Mouse (Mus musculus) spleen, adult 2 months (tissue): ENCODE data around the gene Ptp4a2. TPM values are rescaled to one million over a fixed set of nuclear protein-coding genes. Genes with fewer than 3 reads are reported as not detected.

Experiments used
- DNase-seq, 2 experiments: peaks; one replicate each; pipeline versions ENCODE4 v3.0.0 to v3.0.0-alpha.2; 2012 to 2021; ENCODE audit warnings: low spot score in 2 of 2, low read depth in 1 of 2
- H3K27ac ChIP-seq: fragments of 200-500 bp; 2 replicates; pipeline ENCODE4 v1.5.1; 2012; ENCODE audit warnings: low read length, inconsistent platforms; ENCODE audit not compliant: insufficient read depth
- H3K27me3 ChIP-seq: fragments of 200-500 bp; 2 replicates; pipeline ENCODE4 v1.6.1; 2012; ENCODE audit warnings: mild to moderate bottlenecking, moderate library complexity, low read length, inconsistent platforms; ENCODE audit not compliant: control insufficient read depth, insufficient read depth
- H3K36me3 ChIP-seq: fragments of 200-500 bp; 2 replicates; pipeline ENCODE4 v1.6.1; 2012; ENCODE audit warnings: mild to moderate bottlenecking, low read length, inconsistent platforms; ENCODE audit not compliant: control insufficient read depth, insufficient read depth
- H3K4me1 ChIP-seq: fragments of 200-500 bp; 2 replicates; pipeline ENCODE4 v1.6.1; 2011; ENCODE audit warnings: inconsistent platforms; ENCODE audit not compliant: control insufficient read depth, insufficient read depth, insufficient read length
- H3K4me3 ChIP-seq: fragments of 200-500 bp; 2 replicates; pipeline ENCODE4 v1.5.1; 2011; ENCODE audit warnings: mild to moderate bottlenecking, inconsistent platforms; ENCODE audit not compliant: insufficient read depth, insufficient read length; ENCODE audit errors: extremely low read depth
- CTCF ChIP-seq: fragments of 200-500 bp; IDR thresholded peaks from 2 replicates; pipeline ENCODE4 v1.5.1; 2011; ENCODE audit warnings: mild to moderate bottlenecking, inconsistent platforms; ENCODE audit not compliant: insufficient read depth, insufficient read length, insufficient replicate concordance; ENCODE audit errors: extremely low read depth
- POLR2A ChIP-seq: fragments of 200-500 bp; IDR thresholded peaks from 2 replicates; pipeline ENCODE4 v1.6.1; 2011; ENCODE audit warnings: low read depth, low read length, inconsistent platforms
- WGBS: fragments of 180-500 bp; shearing (Covaris S2); methylation state at CpG from one replicate; pipeline ENCODE4 v1.1.7; 2018; 5-methylcytosine and 5-hydroxymethylcytosine counted together
- polyA plus RNA-seq: library from polyadenylated mRNA; depleted of rRNA; stranded (reverse); fragments of >200 nt; gene quantifications from 2 replicates; pipeline ENCODE4 v1.2.3, GENCODE M21; 2012

Ptp4a2 gene
- polyA plus RNA-seq, 1 experiment, result 51.1 TPM

- no peak overlapping the region for H3K27ac ChIP-seq
- DNase-seq, result no peak
- TF ChIP-seq POLR2A (no peak), CTCF (no peak)
- H3K4me1 ChIP-seq, result peaks cover 7% of the 10 kb centered on the region; the same call in 1 of the 2 replicates
- 90% methylated on average over 8 of the region's 8 CpGs for WGBS
- no peaks in the 10 kb centered on the region for H3K36me3 ChIP-seq
- no peaks in the 10 kb centered on the region for H3K27me3 ChIP-seq
- no peak overlapping the region for H3K4me3 ChIP-seq
Measured at GRCm38 (mm10) chr4:129795861-129796260, 15.2 kb upstream of the Ptp4a2 start.

- no peak for DNase-seq
- Histone ChIP-seq H3K4me1 (peaks cover 9% of the 10 kb centered on the region), H3K36me3 (no peaks in the 10 kb centered on the region), H3K4me3 (no peak overlapping the region), H3K27me3 (no peaks in the 10 kb centered on the region), H3K27ac (no peak overlapping the region)
- TF ChIP-seq CTCF (no peak), POLR2A (no peak)
- WGBS, result 87% methylated on average over 5 of the region's 5 CpGs
Measured at GRCm38 (mm10) chr4:129797985-129798384, 13.0 kb upstream of the Ptp4a2 start.

- WGBS, result 37% methylated on average over 1 of the region's 1 CpGs
- H3K4me1 ChIP-seq, result peaks cover 4% of the 10 kb centered on the region
- no peak overlapping the region for H3K4me3 ChIP-seq
Measured at GRCm38 (mm10) chr4:129803368-129803767, 7.7 kb upstream of the Ptp4a2 start.

GRCm38 (mm10) chr4:129805059-129805458 is 6.0 kb upstream of the Ptp4a2 start:
- Histone ChIP-seq H3K27me3 (no peaks in the 10 kb centered on the region), H3K4me1 (peaks cover 13% of the 10 kb centered on the region), H3K27ac (no peak overlapping the region), H3K36me3 (no peaks in the 10 kb centered on the region), H3K4me3 (no peak overlapping the region)
- DNase-seq, result no peak
- 92% methylated on average over 3 of the region's 3 CpGs for WGBS
- TF ChIP-seq CTCF, result no peak

More at GRCm38 (mm10) chr4:129803368-129803767, 7.7 kb upstream of the Ptp4a2 start:
- Histone ChIP-seq H3K27ac (no peak overlapping the region), H3K27me3 (no peaks in the 10 kb centered on the region), H3K36me3 (no peaks in the 10 kb centered on the region)
- no peak for TF ChIP-seq CTCF
- TF ChIP-seq POLR2A, result no peak
- DNase-seq, result no peak

- H3K36me3 ChIP-seq, result no peaks in the 10 kb centered on the region; the same call in 1 of the 2 replicates
- H3K4me3 ChIP-seq, result peak overlapping the region; percentile 88
- peaks cover 13% of the 10 kb centered on the region for H3K4me1 ChIP-seq
- no peaks in the 10 kb centered on the region for H3K27me3 ChIP-seq
- peak; percentile 43 for TF ChIP-seq POLR2A
- no peak for TF ChIP-seq CTCF
- 19% methylated on average over 14 of the region's 14 CpGs for WGBS
- no peak for DNase-seq
- peak overlapping the region; percentile 99 for H3K27ac ChIP-seq
Measured at GRCm38 (mm10) chr4:129811605-129812468, 818 bp downstream of the Ptp4a2 start.

GRCm38 (mm10) chr4:129817591-129817990 is 6.6 kb downstream of the Ptp4a2 start:
- Histone ChIP-seq H3K36me3 (no peaks in the 10 kb centered on the region; the same call in 1 of the 2 replicates), H3K4me1 (peaks cover 12% of the 10 kb centered on the region), H3K27ac (peak overlapping the region; percentile 20), H3K4me3 (no peak overlapping the region), H3K27me3 (no peaks in the 10 kb centered on the region)
- WGBS, result 73% methylated on average over 6 of the region's 6 CpGs
- no peak for TF ChIP-seq POLR2A
- DNase-seq, result no peak

- TF ChIP-seq POLR2A (no peak), CTCF (no peak)
- 69% methylated on average over 10 of the region's 10 CpGs for WGBS
- no peak for DNase-seq
Measured at GRCm38 (mm10) chr4:129818506-129819195, 7.6 kb downstream of the Ptp4a2 start.

More at GRCm38 (mm10) chr4:129818506-129819195, 7.6 kb downstream of the Ptp4a2 start:
- peak overlapping the region; percentile 61 for H3K27ac ChIP-seq
- no peak overlapping the region for H3K4me3 ChIP-seq
- no peaks in the 10 kb centered on the region for H3K27me3 ChIP-seq
- peaks cover 16% of the 10 kb centered on the region for H3K4me1 ChIP-seq
- no peaks in the 10 kb centered on the region; the same call in 1 of the 2 replicates for H3K36me3 ChIP-seq
